8 mouse cellular contexts compared by ENCODE assay signal in genomic region chr16:57606444-57607227, GRCm38 (mm10). TPM values are rescaled to one million over a fixed set of nuclear protein-coding genes. Genes with fewer than 3 reads are reported as not detected.
DNase-seq lines count a peak whose midpoint lies in the region; ATAC-seq lines count a peak whose summit lies in the region.

TSS of gene Cmss1 (minus strand) at chr16:57606864.

- no peaks in the 10 kb centered on the region for H3K36me3 ChIP-seq in hindbrain, embryonic 11.5 days (ENCODE audit: control insufficient read depth, insufficient read depth, low read length)

- DNase-seq in MN1 (ENCODE audit: low spot score), result peak; percentile 89
- peak; percentile 78 for DNase-seq in cerebellum, adult 9-10 months
- DNase-seq in hindbrain, embryonic 11.5 days (ENCODE audit: low spot score), result peak; percentile 93
- DNase-seq in layer of hippocampus, postnatal 10 days (ENCODE audit: low spot score in 2 of 2), result peak; percentile 82 to 84
- DNase-seq in lung, postnatal 10 days, result peak; percentile 89
- DNase-seq in ovary, postnatal 36 days (ENCODE audit: low spot score), result peak; percentile 82
- DNase-seq in thymus, postnatal 25 days, result peak; percentile 85

- under 1% methylated on average over 61 of the region's 64 CpGs for WGBS in hindbrain, embryonic 11.5 days

- no peak within 1 kb of the TSS for H3K27ac ChIP-seq in hindbrain, embryonic 11.5 days (ENCODE audit: low read depth, low read length)

- H3K9me3 ChIP-seq in hindbrain, embryonic 11.5 days (ENCODE audit: control insufficient read depth, low read length), result no peaks in the 10 kb centered on the region

- H3K9ac ChIP-seq in hindbrain, embryonic 11.5 days (ENCODE audit: low read depth, low read length), result peak within 1 kb of the TSS; percentile 66

- peak within 1 kb of the TSS; percentile 88 for H3K4me3 ChIP-seq in hindbrain, embryonic 11.5 days (ENCODE audit: low read depth, low read length)

- ATAC-seq in frontal cortex, adult (ENCODE audit: low TSS enrichment), result peak; percentile 95
- ATAC-seq in hindbrain, embryonic 11.5 days (ENCODE audit: low FRiP score), result peak; percentile 96

- no peaks in the 10 kb centered on the region for H3K4me1 ChIP-seq in hindbrain, embryonic 11.5 days (replicated peaks; ENCODE audit: control insufficient read depth, insufficient read depth, low read length)

- peak within 1 kb of the TSS; percentile 79 for H3K4me2 ChIP-seq in hindbrain, embryonic 11.5 days (replicated peaks; ENCODE audit: low read depth, low read length)

- no peaks in the 10 kb centered on the region for H3K27me3 ChIP-seq in hindbrain, embryonic 11.5 days (ENCODE audit: control insufficient read depth, insufficient read depth, low read length)

RNA-seq across cellular contexts. Expression of gene Cmss1, which starts in this region (rescaled TPM):
- 48.6 and 51.1 TPM in 2 replicates for polyA plus RNA-seq in hindbrain, embryonic 11.5 days (2014; fragmentation: Nextera tagmentation; extraction: Ambion mirVana)
- total RNA-seq in layer of hippocampus, postnatal 10 days (2021), result 10 to 100 TPM; 12.9 to 19.6 TPM
